Mouse (Mus musculus) lung, postnatal 0 days (tissue): Measurements from ENCODE around the gene Mob3b.

Source experiments
- CTCF ChIP-seq: IDR thresholded peaks from 2 replicates; pipeline ENCODE4 v1.5.1; 2016; ENCODE audit warnings: antibody characterized with exemption, mild to moderate bottlenecking
- EP300 ChIP-seq: IDR thresholded peaks from 2 replicates; pipeline ENCODE4 v1.6.1; 2016; ENCODE audit warnings: antibody characterized with exemption, mild to moderate bottlenecking, control low read depth

DNA sequence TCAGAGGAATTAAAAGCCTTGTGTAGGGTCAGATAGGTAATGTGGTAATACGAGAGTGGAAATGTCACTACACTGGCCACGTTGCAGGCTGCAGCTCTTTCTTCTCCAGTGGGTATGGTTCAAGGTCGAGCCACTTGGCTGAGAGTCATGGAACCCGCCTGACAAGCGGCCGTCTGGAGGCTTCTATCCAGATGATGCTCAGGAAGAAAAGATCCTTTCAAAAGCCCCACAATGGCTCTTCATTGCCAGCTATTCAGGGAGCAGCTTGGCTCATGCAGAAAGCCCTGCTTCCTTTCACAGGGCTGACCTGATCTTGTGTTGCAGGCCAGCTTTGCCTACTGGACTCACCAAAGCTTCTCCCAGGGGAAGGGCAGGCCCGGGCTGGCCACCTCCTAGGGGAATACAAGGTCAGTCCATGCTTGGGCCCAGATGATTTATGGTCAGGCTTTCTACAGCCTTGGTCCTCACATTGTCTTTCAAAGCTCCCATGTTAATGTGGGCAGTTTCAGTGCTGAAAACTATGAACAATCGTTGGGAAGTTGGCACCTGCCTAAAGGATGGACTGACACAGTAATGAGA is 176.7 kb downstream of the Mob3b start:
- TF ChIP-seq CTCF (no peak), EP300 (no peak)
